Mouse (Mus musculus): Measurements from ENCODE around the gene Tex101.
"Not testable (repeated sequence)": the region's sequence is repeated elsewhere in the genome, so short reads cannot be mapped to it uniquely, and the experiment has no call there.

- TF ChIP-seq ZC3H11A (IDR thresholded peaks at IDR 0.05; ENCODE audit: borderline replicate concordance, low read depth, low read length); CHD2 (IDR thresholded peaks at IDR 0.05; ENCODE audit: low read depth, low read length); HCFC1 (IDR thresholded peaks at IDR 0.05; ENCODE audit: borderline replicate concordance, insufficient read depth, low read length); MAFK (IDR thresholded peaks at IDR 0.05; ENCODE audit: insufficient read depth, low read depth, low read length): not testable (repeated sequence)
Measured at GRCm38 (mm10) chr7:24684121-24684520, 7.6 kb upstream of the Tex101 start.
